Mouse (Mus musculus) T-helper 17 cell (primary cell): Measurements from ENCODE around the gene Ush1g.

Experiments used
- in situ Hi-C, 2 experiments: fragments of 300-600 bp; cut with MboI, MseI; formaldehyde crosslinking; loops; 1 replicate in 1 of 2; 2 replicates in 1 of 2; pipeline ENCODE4 v1.15.1; 2025; ENCODE audit warnings: high pct_unique_total_duplicates in 2 of 2

The Ush1g gene

GRCm38 (mm10) chr11:115271481-115271880 is 50.4 kb downstream of the Ush1g start:
- in situ Hi-C loops, result loop anchor here (5.0 kb wide), 1 partner anchor 109 kb away; the partner anchor contains the start of gene Slc9a3r1 (in 2 of the 2)

GRCm38 (mm10) chr11:115271052-115271451 is 50.8 kb downstream of the Ush1g start:
- in situ Hi-C loops, result loop anchor here (5.0 kb wide), 1 partner anchor 109 kb away; the partner anchor contains the start of gene Slc9a3r1 (in 2 of the 2)

GRCm38 (mm10) chr11:115270148-115270861 is 51.5 kb downstream of the Ush1g start:
- in situ Hi-C loops, result loop anchor here (5.0 kb wide), 1 partner anchor 108 kb away; the partner anchor contains the start of gene Slc9a3r1 (in 2 of the 2)

GRCm38 (mm10) chr11:115269330-115270066 is 52.3 kb downstream of the Ush1g start:
- in situ Hi-C loops, result loop anchor here (5.0 kb wide), 1 partner anchor 107 kb away; the partner anchor contains the start of gene Slc9a3r1 (in 2 of the 2)

GRCm38 (mm10) chr11:115267958-115268357 is 53.9 kb downstream of the Ush1g start:
- in situ Hi-C loops, result no loop called here

- in situ Hi-C loops, result no loop called here
Measured at GRCm38 (mm10) chr11:115267061-115267883, 54.6 kb downstream of the Ush1g start, which contains the start of gene Grin2c. Gene Grin2c, minus strand, starts transcription at chr11:115267243.

- in situ Hi-C loops, result no loop called here
Measured at GRCm38 (mm10) chr11:115266400-115266778, 55.5 kb downstream of the Ush1g start.

- in situ Hi-C loops, result no loop called here
Measured at GRCm38 (mm10) chr11:115265771-115266399, 56.0 kb downstream of the Ush1g start.
